Mouse (Mus musculus): ENCODE results near the gene Rest.

DNA sequence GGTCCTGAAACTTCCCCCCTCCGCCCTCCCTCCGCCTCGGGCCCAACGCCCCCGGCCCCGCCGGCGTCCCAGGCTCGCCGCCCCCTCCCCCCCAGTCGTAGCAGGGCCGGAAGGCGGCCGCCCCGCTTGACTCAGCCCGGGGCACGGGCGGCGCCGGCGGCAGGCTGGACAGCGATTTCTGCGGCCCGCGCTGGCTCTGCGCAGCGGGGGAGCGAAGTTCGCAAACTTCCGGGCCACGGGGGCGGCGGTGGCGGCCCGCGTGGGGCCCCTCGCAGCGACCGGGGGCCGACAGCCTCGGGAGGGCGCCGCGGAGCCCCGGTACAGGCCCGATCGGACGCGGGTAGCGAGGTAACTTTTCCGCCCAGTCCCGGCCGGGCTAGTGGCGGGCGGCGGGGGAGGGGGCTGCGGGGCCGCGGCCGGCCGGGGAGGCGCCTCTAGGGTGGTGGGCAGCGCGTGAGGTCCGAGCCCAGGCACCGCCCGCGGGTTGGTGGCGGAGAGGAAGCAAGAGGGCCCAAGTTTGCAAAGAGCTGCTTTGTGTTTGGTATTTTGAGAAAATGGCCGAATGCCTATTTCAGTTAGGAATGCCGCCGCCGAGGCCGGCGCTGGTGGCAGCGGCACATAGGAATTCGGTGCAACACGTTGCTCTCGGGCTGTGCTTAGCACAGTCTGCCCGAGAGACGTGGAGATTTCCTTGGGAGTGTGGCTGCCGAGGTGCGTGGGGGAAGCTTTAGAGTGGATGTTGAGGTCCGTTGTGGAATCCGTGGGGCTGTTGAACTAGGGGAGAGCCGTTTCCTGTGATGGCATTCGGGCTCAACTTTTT, 985 bp downstream of the Rest start:
- TF ChIP-seq POLR2A (IDR thresholded peaks at IDR 0.05; ENCODE audit: extremely low read depth, insufficient read depth, low read length) (no peak), CTCF (IDR thresholded peaks at IDR 0.05; ENCODE audit: low read depth, low read length) (no peak)

All from liver, adult 2 months (tissue).